Mouse (Mus musculus) stomach, embryonic 16.5 days (tissue): Measurements from ENCODE around the gene Smim1. TPM values are rescaled to one million over a fixed set of nuclear protein-coding genes. Genes with fewer than 3 reads are reported as not detected.

ENCODE experiments used
- ATAC-seq: fragments of 200-750 bp; cut with Nextera tagmentation; 2 replicates; pipeline ENCODE4 v1.8.0; 2017; ENCODE audit warnings: moderate number of reproducible peaks, moderate TSS enrichment; ENCODE audit not compliant: insufficient read depth, low FRiP score
- H3K27ac ChIP-seq: fragments of 300-500 bp; sonication (generic); 2 replicates; pipeline ENCODE4 v1.5.1; 2014; ENCODE audit warnings: low read length
- H3K27me3 ChIP-seq: fragments of 300-500 bp; sonication (generic); 2 replicates; pipeline ENCODE4 v1.6.1; 2014; ENCODE audit warnings: low read length, control low read depth, mixed read lengths; ENCODE audit not compliant: control insufficient read depth, insufficient read depth
- H3K36me3 ChIP-seq: fragments of 300-500 bp; sonication (generic); 2 replicates; pipeline ENCODE4 v1.6.1; 2014; ENCODE audit warnings: low read length; ENCODE audit not compliant: control insufficient read depth, insufficient read depth
- H3K4me1 ChIP-seq: fragments of 300-500 bp; sonication (generic); 2 replicates; pipeline ENCODE4 v1.6.1; 2014; ENCODE audit warnings: low read length, control low read depth, mixed read lengths; ENCODE audit not compliant: control insufficient read depth, insufficient read depth
- H3K4me2 ChIP-seq: fragments of 300-500 bp; sonication (generic); 2 replicates; pipeline ENCODE4 v1.6.1; 2014; ENCODE audit warnings: low read depth, low read length, mixed read lengths
- H3K4me3 ChIP-seq: fragments of 300-500 bp; sonication (generic); replicated peaks from 2 replicates; pipeline ENCODE4 v1.5.1; 2014; ENCODE audit warnings: mild to moderate bottlenecking, low read length
- H3K9ac ChIP-seq: fragments of 300-500 bp; sonication (generic); 2 replicates; pipeline ENCODE4 v1.6.1; 2014; ENCODE audit warnings: low read length
- H3K9me3 ChIP-seq: fragments of 300-500 bp; sonication (generic); replicated peaks from 2 replicates; pipeline ENCODE4 v1.6.1; 2016; ENCODE audit warnings: low read length, control low read depth; ENCODE audit not compliant: control insufficient read depth
- whole genome bisulfite sequencing: fragments of 180-500 bp; shearing (Covaris S2); extraction: QIAGEN DNeasy Blood & Tissue Kit; methylation state at CpG from one replicate; pipeline ENCODE4 v1.1.7; 2014; 5-methylcytosine and 5-hydroxymethylcytosine counted together
- polyA plus RNA-seq: library from polyadenylated mRNA; unstranded; fragments of >200 nt; fragmentation: Nextera tagmentation; extraction: Ambion mirVana; gene quantifications from 2 replicates; pipeline ENCODE4 v1.2.1, GENCODE M21; 2015

Smim1 gene
- polyA plus RNA-seq, 1 experiment from 2014 or later = 63.0 TPM

DNA sequence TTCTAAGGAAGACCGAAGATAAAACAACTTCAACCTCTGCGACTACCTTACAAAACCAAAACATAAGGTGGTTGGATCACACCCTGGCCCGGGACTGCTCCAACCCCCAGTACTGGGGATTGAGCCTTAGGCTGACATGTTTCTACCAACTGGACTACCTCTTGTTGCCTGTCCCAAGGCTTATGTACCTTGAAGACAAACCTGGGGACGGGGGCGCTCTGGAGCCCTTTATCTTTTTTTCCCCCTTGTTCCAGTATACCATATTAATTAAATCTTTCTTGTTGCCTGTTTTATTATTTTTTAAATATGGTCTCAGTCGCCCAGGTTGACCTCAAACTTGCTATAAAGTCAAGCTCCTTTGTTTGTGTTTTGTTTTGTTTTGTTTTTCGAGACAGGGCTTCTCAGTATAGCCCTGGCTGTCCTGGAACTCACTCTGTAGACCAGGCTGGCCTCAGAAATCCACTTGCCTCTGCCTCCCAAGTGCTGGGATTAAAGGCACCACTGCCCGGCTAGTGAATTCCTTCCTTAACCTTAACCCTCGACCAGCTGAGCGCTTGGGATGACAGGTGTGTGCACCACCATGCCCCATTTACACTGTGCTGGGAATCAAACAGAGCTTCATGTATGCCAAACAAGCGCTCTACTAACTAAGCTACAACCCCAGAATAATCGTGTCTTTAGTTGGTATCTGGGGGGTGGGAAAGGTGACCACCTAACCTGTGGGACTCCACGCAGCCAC, 15.0 kb downstream of the Smim1 start:
- WGBS = 27% methylated on average over 13 of the region's 13 CpGs
- peak overlapping the region; percentile 98 for H3K4me3 ChIP-seq
- H3K36me3 ChIP-seq = 0 out of 2 replicates have a peak, but pooled peaks cover 3% of the 10 kb centered on the region
- 0 out of 2 replicates have a peak, but pooled peaks have one; percentile 22 for ATAC-seq
- H3K27ac ChIP-seq = no peak overlapping the region
- H3K9me3 ChIP-seq = no peaks in the 10 kb centered on the region
- H3K4me1 ChIP-seq = peaks cover 14% of the 10 kb centered on the region
- H3K27me3 ChIP-seq = no peaks in the 10 kb centered on the region
- H3K4me2 ChIP-seq = peak overlapping the region; percentile 75
- H3K9ac ChIP-seq = peak overlapping the region; percentile 97

DNA sequence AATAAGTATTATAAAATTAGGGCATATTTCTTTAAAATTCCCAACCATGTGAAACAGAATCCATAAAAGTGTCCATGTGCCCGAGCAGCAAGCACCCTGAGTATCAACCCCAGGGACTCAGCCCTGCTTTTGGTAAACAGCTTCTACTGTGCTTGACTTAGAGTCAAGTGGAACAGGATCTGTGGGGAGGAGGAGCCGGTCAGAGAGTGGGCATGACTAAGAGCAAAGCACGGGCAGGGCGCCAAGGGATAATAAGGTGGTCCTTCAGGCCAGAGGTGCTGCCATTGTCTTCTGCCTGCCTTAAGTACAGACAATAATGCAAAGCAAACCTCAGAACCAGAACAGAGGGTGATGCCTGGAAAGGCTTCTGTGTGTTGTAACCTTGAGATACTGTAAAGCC, 18.3 kb downstream of the Smim1 start:
- no peak overlapping the region for H3K4me2 ChIP-seq
- no peak overlapping the region for H3K9ac ChIP-seq
- no peak for ATAC-seq
- H3K4me1 ChIP-seq = peaks cover 1% of the 10 kb centered on the region
- no peak overlapping the region for H3K4me3 ChIP-seq
- WGBS = 73% methylated on average over 4 of the region's 4 CpGs
- no peak overlapping the region for H3K27ac ChIP-seq
- H3K9me3 ChIP-seq = no peaks in the 10 kb centered on the region
- peaks cover 3% of the 10 kb centered on the region; the same call in 1 of the 2 replicates for H3K36me3 ChIP-seq
- no peaks in the 10 kb centered on the region for H3K27me3 ChIP-seq

DNA sequence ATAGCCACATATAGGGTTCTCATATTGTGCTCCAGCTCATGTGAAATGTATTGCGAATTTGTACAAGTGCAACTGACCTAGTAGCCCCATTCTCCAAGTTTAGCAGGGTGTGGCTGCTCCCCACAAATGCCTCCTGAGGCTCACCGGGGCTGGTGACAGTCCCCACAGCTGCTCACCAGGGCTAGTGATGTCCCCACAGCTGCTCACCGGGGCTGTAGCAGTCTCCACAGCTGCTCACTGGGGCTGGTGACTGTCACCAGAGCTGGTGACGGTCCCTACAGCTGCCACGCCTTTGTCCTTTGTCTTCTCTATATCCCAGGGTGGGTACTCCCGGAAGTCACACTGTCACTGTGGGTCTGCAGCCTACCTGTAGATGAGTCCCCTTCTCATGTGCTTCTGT, 19.8 kb downstream of the Smim1 start:
- no peak for ATAC-seq
- H3K27ac ChIP-seq = no peak overlapping the region
- no peak overlapping the region for H3K9ac ChIP-seq
- no peaks in the 10 kb centered on the region for H3K9me3 ChIP-seq
- no peaks in the 10 kb centered on the region for H3K4me1 ChIP-seq
- H3K36me3 ChIP-seq = peaks cover 3% of the 10 kb centered on the region; the same call in 1 of the 2 replicates
- no peak overlapping the region for H3K4me3 ChIP-seq
- no peaks in the 10 kb centered on the region for H3K27me3 ChIP-seq
- 85% methylated on average over 6 of the region's 6 CpGs for WGBS
- no peak overlapping the region for H3K4me2 ChIP-seq

DNA sequence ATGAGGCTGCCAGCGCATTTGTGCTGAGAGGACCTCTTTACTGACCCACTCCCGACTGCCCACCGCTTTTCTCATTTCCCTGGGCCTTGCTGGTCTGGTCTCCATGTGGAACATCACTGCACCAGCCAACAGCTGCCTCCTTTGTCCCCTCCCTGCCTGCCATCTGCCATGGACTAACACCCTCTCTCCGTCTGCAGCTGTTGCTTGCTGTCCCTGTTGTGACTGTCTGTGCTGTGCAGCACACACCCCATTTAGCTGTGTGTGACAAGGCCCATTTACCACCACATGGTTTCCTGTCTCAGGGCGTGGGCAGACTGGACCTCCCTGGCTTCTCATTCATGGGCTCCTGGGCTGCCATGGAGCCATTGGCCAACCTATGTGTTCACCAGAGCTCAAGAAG, 20.5 kb downstream of the Smim1 start:
- H3K36me3 ChIP-seq = peaks cover 3% of the 10 kb centered on the region; the same call in 1 of the 2 replicates
- H3K4me2 ChIP-seq = no peak overlapping the region
- ATAC-seq = no peak
- no peak overlapping the region for H3K27ac ChIP-seq
- H3K9me3 ChIP-seq = no peaks in the 10 kb centered on the region
- no peak overlapping the region for H3K9ac ChIP-seq
- H3K4me1 ChIP-seq = no peaks in the 10 kb centered on the region
- H3K27me3 ChIP-seq = no peaks in the 10 kb centered on the region
- 87% methylated on average over 5 of the region's 5 CpGs for WGBS
- no peak overlapping the region for H3K4me3 ChIP-seq

DNA sequence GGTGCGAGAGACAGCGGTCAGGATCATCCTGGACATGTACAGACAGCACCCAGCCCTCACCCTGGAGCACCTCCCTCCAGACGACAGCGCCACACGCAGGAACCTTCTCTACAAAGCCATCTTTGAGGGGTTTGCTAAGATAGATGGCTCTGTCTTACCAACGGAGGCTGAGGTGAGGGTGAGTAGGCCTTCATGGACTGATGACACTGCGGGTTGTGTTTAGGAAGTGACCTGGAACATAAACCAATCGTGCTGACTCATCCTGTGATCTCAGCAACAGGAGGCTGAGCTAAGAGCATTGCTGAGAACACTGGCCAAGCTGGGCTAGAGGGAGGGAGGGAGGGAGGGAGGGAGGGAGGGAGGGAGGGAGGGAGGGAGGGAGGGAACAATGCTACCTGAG, 32.5 kb downstream of the Smim1 start:
- Histone ChIP-seq H3K9me3 (no peaks in the 10 kb centered on the region), H3K27me3 (no peaks in the 10 kb centered on the region), H3K27ac (no peak overlapping the region), H3K4me3 (no peak overlapping the region), H3K4me1 (no peaks in the 10 kb centered on the region), H3K4me2 (no peak overlapping the region), H3K9ac (no peak overlapping the region), H3K36me3 (peaks cover 19% of the 10 kb centered on the region)
- 91% methylated on average over 8 of the region's 8 CpGs for WGBS
- ATAC-seq = no peak

DNA sequence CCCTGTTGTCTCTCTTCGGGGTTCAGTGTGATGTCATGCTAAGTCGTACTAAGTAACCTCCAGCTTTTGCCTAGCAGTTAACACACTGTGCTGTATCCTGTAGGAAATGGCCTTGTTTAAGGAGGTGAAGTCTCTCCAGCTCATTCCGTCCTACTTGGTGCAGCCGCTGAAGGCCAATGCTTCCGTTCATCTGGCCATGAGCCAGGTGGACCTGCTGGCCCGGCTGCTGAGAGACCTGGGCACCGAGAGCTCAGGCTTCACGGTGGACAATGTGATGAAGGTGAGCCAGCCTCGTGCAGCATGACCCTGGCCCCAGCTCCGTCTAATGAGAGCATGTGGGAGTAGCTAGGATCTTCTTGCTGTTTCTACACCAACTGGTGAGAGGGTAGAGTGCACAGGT, 33.3 kb downstream of the Smim1 start:
- ATAC-seq = no peak
- Histone ChIP-seq H3K36me3 (peaks cover 25% of the 10 kb centered on the region), H3K27me3 (no peaks in the 10 kb centered on the region), H3K9me3 (no peaks in the 10 kb centered on the region), H3K4me3 (no peak overlapping the region), H3K9ac (no peak overlapping the region), H3K4me1 (no peaks in the 10 kb centered on the region), H3K4me2 (no peak overlapping the region), H3K27ac (no peak overlapping the region)
- WGBS = 91% methylated on average over 10 of the region's 10 CpGs

DNA sequence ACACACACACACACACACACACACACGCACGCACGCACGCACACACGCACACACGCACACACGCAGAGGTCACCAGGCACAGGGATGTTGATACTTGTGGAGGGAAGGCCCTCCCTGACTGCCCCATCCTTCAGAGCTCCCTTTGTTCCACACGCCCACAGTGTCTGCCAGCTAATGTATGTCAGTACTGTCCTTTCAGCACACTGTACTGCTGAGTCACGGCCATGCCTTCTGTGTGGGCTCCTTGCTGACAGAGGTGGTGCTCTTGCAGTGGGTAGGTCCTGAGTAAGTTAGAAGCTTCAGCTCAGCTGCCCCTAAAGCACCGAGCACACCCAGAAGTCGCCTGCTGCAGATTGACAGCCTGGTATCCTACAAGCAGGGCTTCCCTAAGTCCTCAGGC, 45.6 kb downstream of the Smim1 start:
- peaks cover 23% of the 10 kb centered on the region; the same call in 1 of the 2 replicates for H3K36me3 ChIP-seq
- H3K4me2 ChIP-seq = no peak overlapping the region
- no peaks in the 10 kb centered on the region for H3K27me3 ChIP-seq
- no peak for ATAC-seq
- no peak overlapping the region for H3K27ac ChIP-seq
- no peak overlapping the region for H3K9ac ChIP-seq
- no peaks in the 10 kb centered on the region for H3K9me3 ChIP-seq
- H3K4me1 ChIP-seq = peaks cover 8% of the 10 kb centered on the region
- WGBS = 81% methylated on average over 10 of the region's 11 CpGs
- no peak overlapping the region for H3K4me3 ChIP-seq

DNA sequence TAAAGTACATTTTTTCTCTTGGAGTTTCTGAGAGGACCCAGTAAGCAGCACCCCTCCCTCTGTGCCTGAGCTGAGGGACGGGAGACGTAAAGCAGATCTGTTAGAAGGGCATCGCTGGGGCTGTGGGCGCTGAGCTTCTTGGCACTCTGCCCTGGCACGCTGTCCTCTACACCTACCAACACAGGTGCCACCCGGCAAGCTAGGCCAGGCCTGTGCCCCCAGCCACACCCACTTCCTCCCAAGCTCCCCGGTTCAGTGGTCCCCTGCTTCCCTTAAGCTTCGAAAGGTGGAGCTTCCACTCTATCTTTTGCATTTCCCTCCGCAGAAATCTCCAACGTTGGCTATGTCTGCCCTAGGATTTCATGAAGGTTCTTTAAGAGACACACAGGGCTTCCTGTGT, 46.8 kb downstream of the Smim1 start:
- H3K9ac ChIP-seq = no peak overlapping the region
- H3K36me3 ChIP-seq = peaks cover 11% of the 10 kb centered on the region; the same call in 1 of the 2 replicates
- H3K27ac ChIP-seq = no peak overlapping the region
- no peak overlapping the region for H3K4me3 ChIP-seq
- no peaks in the 10 kb centered on the region for H3K9me3 ChIP-seq
- WGBS = 88% methylated on average over 10 of the region's 10 CpGs
- no peaks in the 10 kb centered on the region for H3K27me3 ChIP-seq
- ATAC-seq = no peak
- no peak overlapping the region for H3K4me2 ChIP-seq
- peaks cover 8% of the 10 kb centered on the region for H3K4me1 ChIP-seq

DNA sequence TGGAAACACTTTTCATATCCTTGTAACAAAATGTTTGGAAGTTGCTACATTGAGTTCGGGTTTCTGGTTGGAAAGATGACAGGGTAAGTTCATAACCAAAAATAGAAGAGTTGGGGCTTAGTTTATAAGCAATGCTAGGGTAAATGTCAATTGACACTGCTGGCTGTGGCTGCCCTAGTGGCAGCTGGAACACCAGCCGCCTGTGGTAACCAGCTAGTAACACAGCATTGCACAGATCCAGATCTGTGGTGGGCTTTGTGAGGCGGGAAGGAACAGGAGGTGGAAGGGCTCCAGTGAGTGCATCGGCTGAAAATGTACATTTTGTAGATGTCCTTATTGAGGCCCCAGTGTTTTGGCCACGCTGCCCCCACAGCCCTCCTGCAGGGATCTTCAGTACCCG, 50.3 kb downstream of the Smim1 start:
- ATAC-seq = no peak
- Histone ChIP-seq H3K4me3 (peak overlapping the region; percentile 69), H3K4me2 (peak overlapping the region; percentile 72), H3K9me3 (no peaks in the 10 kb centered on the region), H3K27ac (no peak overlapping the region), H3K27me3 (no peaks in the 10 kb centered on the region), H3K4me1 (peaks cover 8% of the 10 kb centered on the region), H3K9ac (peak overlapping the region; percentile 81), H3K36me3 (peaks cover 8% of the 10 kb centered on the region; the same call in 1 of the 2 replicates)
- 33% methylated on average over 6 of the region's 6 CpGs for WGBS
